Mouse (Mus musculus) CH12.LX (cell line): ENCODE measurements around the gene Gm28048. TPM values are rescaled to one million over a fixed set of nuclear protein-coding genes. Genes with fewer than 3 reads are reported as not detected.

Experiments used
- DNase-seq: peaks from one replicate; pipeline ENCODE4 v3.0.0-alpha.2; 2013; ENCODE audit errors: extremely low read depth
- H3K27ac ChIP-seq: 2 replicates; pipeline ENCODE4 v1.5.1; 2012; ENCODE audit warnings: low read depth, mild to moderate bottlenecking, control low read depth, moderate library complexity; ENCODE audit not compliant: insufficient read depth
- H3K27me3 ChIP-seq: replicated peaks from 2 replicates; pipeline ENCODE3; 2012; ENCODE audit warnings: inconsistent platforms
- H3K36me3 ChIP-seq, 2 experiments: replicated peaks in 1 of 2; 2 replicates each; pipeline versions ENCODE3 to v1.6.1; 2012; ENCODE audit warnings: inconsistent platforms in 1 of 2, low read length in 1 of 2, mild to moderate bottlenecking in 1 of 2, mixed read lengths in 1 of 2, moderate library complexity in 1 of 2; ENCODE audit not compliant: control insufficient read depth in 1 of 2, insufficient read depth in 1 of 2
- H3K4me1 ChIP-seq, 2 experiments: 2 replicates each; pipeline ENCODE4 v1.6.1; 2012; ENCODE audit warnings: inconsistent platforms in 1 of 2, moderate library complexity in 1 of 2; ENCODE audit not compliant: insufficient read depth in 2 of 2, control insufficient read depth in 1 of 2
- H3K4me2 ChIP-seq: 2 replicates; pipeline ENCODE4 v1.6.1; 2012; ENCODE audit warnings: low read depth, mild to moderate bottlenecking, control low read depth; ENCODE audit not compliant: poor library complexity, insufficient read depth, severe bottlenecking
- H3K4me3 ChIP-seq, 3 experiments: fragments of 150-350 bp in 1 of 3; sonication (generic) in 1 of 3; replicated peaks in 1 of 3; 2 replicates each; pipeline versions ENCODE3 to v1.5.1; 2011 to 2012; ENCODE audit warnings: low read depth in 2 of 3, low read length in 2 of 3, mild to moderate bottlenecking in 2 of 3, moderate library complexity in 2 of 3, control low read depth in 1 of 3, improper control_type of control experiment in 1 of 3, inconsistent platforms in 1 of 3, mixed read lengths in 1 of 3; ENCODE audit not compliant: poor library complexity in 1 of 3
- H3K79me2 ChIP-seq: replicated peaks from 2 replicates; pipeline ENCODE4 v1.6.1; 2012; ENCODE audit warnings: mild to moderate bottlenecking, moderate library complexity; ENCODE audit not compliant: control insufficient read depth, poor library complexity, insufficient read depth, severe bottlenecking; ENCODE audit errors: extremely low read depth
- H3K9ac ChIP-seq: 2 replicates; pipeline ENCODE4 v1.6.1; 2012; ENCODE audit warnings: low read depth, mild to moderate bottlenecking, control low read depth, moderate library complexity; ENCODE audit not compliant: insufficient read depth
- H3K9me3 ChIP-seq: replicated peaks from 2 replicates; pipeline ENCODE3; 2012; ENCODE audit warnings: low read length, inconsistent platforms, mixed read lengths
- BHLHE40 ChIP-seq: IDR thresholded peaks from 2 replicates; pipeline ENCODE4 v1.6.1; 2011; ENCODE audit warnings: mild to moderate bottlenecking, low read depth, low read length, improper control_type of control experiment
- CHD1 ChIP-seq: IDR thresholded peaks from 2 replicates; pipeline ENCODE4 v1.6.1; 2012; ENCODE audit warnings: low read depth, low read length, improper control_type of control experiment, inconsistent platforms
- CHD2 ChIP-seq: IDR thresholded peaks from 2 replicates; pipeline ENCODE4 v1.6.1; 2011; ENCODE audit warnings: low read length, improper control_type of control experiment
- ETS1 ChIP-seq: conservative IDR thresholded peaks from 2 replicates; pipeline ENCODE4 v1.6.1; 2012; ENCODE audit warnings: low read depth, mild to moderate bottlenecking, inconsistent platforms, low read length, improper control_type of control experiment, moderate library complexity
- IRF4 ChIP-seq: IDR thresholded peaks from 2 replicates; pipeline ENCODE4 v1.6.1; 2014; ENCODE audit warnings: low read depth, mild to moderate bottlenecking, inconsistent platforms, low read length, improper control_type of control experiment
- JUN ChIP-seq: IDR thresholded peaks from 2 replicates; pipeline ENCODE4 v1.6.1; 2011; ENCODE audit warnings: low read depth, mild to moderate bottlenecking, low read length, improper control_type of control experiment, moderate library complexity; ENCODE audit not compliant: insufficient read depth
- JUND ChIP-seq: conservative IDR thresholded peaks from 2 replicates; pipeline ENCODE4 v1.6.1; 2011; ENCODE audit warnings: low read depth, low read length, improper control_type of control experiment
- MAFK ChIP-seq: IDR thresholded peaks from 2 replicates; pipeline ENCODE4 v1.6.1; 2011; ENCODE audit warnings: low read length, improper control_type of control experiment; ENCODE audit not compliant: insufficient replicate concordance
- MAX ChIP-seq: IDR thresholded peaks from 2 replicates; pipeline ENCODE4 v1.6.1; 2011; ENCODE audit warnings: low read length, improper control_type of control experiment
- MEF2A ChIP-seq: IDR thresholded peaks from 2 replicates; pipeline ENCODE4 v1.6.1; 2014; ENCODE audit warnings: low read depth, mild to moderate bottlenecking, inconsistent platforms, low read length, improper control_type of control experiment, borderline replicate concordance
- MYC ChIP-seq: IDR thresholded peaks from 2 replicates; pipeline ENCODE4 v1.6.1; 2011; ENCODE audit warnings: low read depth, mild to moderate bottlenecking, improper control_type of control experiment, low read length
- NELFE ChIP-seq: IDR thresholded peaks from 2 replicates; pipeline ENCODE4 v1.6.1; 2011; ENCODE audit warnings: low read depth, low read length, improper control_type of control experiment
- NRF1 ChIP-seq: IDR thresholded peaks from 2 replicates; pipeline ENCODE4 v1.6.1; 2014; ENCODE audit warnings: low read depth, mild to moderate bottlenecking, inconsistent platforms, low read length, improper control_type of control experiment, moderate library complexity
- POLR2AphosphoS2 ChIP-seq: IDR thresholded peaks from 2 replicates; pipeline ENCODE4 v1.6.1; 2011; ENCODE audit warnings: low read depth, low read length, improper control_type of control experiment
- RCOR1 ChIP-seq: conservative IDR thresholded peaks from 2 replicates; pipeline ENCODE4 v1.6.1; 2012; ENCODE audit warnings: low read depth, mild to moderate bottlenecking, inconsistent platforms, low read length, improper control_type of control experiment
- TCF12 ChIP-seq: IDR thresholded peaks from 2 replicates; pipeline ENCODE4 v1.6.1; 2014; ENCODE audit warnings: low read depth, mild to moderate bottlenecking, inconsistent platforms, low read length, improper control_type of control experiment
- UBTF ChIP-seq: IDR thresholded peaks from 2 replicates; pipeline ENCODE4 v1.6.1; 2012; ENCODE audit warnings: low read depth, mild to moderate bottlenecking, inconsistent platforms, low read length, improper control_type of control experiment, moderate library complexity
- USF2 ChIP-seq: conservative IDR thresholded peaks from 2 replicates; pipeline ENCODE4 v1.6.1; 2011; ENCODE audit warnings: low read depth, low read length, improper control_type of control experiment
- ZC3H11A ChIP-seq: IDR thresholded peaks from 2 replicates; pipeline ENCODE4 v1.6.1; 2012; ENCODE audit warnings: low read depth, mild to moderate bottlenecking, inconsistent platforms, low read length, improper control_type of control experiment
- ZMIZ1 ChIP-seq: IDR thresholded peaks from 2 replicates; pipeline ENCODE4 v1.6.1; 2012; ENCODE audit warnings: low read depth, mild to moderate bottlenecking, inconsistent platforms, low read length, improper control_type of control experiment
- dilution Hi-C: fragments of 300-500 bp; cut with MboI; formaldehyde crosslinking; loops from 2 replicates; pipeline ENCODE4 v1.14.3; 2020; ENCODE audit warnings: low sequenced_read_pairs; ENCODE audit not compliant: extremely low pct_unique_long_range_greater_than_20kb, extremely low pct_ligation_motif_present
- in situ Hi-C: fragments of 300-500 bp; cut with MboI; formaldehyde crosslinking; loops from 3 replicates; pipeline ENCODE4 v1.14.3; 2019; ENCODE audit warnings: low sequenced_read_pairs, low pct_ligation_motif_present, low pct_unique_long_range_greater_than_20kb, mixed read lengths
- polyA plus RNA-seq: library from polyadenylated mRNA; unstranded; fragments of >175 nt; gene quantifications from 2 replicates; pipeline ENCODE4 v1.2.1, GENCODE M21; 2012; ENCODE audit warnings: low read depth; ENCODE audit not compliant: insufficient read length
- total RNA-seq, 2 experiments: library from RNA; depleted of rRNA; stranded (reverse); fragments of 300-350 nt in 1 of 2; fragments of >200 nt in 1 of 2; gene quantifications; 2 replicates each; pipeline ENCODE4 v1.2.3; 2012 to 2014

The Gm28048 gene
- total and polyA plus RNA-seq, 3 experiments: 32.6 to 93.3 (median 59.5) TPM

GRCm38 (mm10) chr11:22936446-22937125, 45.3 kb downstream of the Gm28048 start (continued):
- TF ChIP-seq POLR2AphosphoS2 (no peak), JUN (no peak), ETS1 (peak; percentile 80), MEF2A (peak; percentile 50), NELFE (no peak), UBTF (no peak), BHLHE40 (peak; percentile 57), RCOR1 (no peak)

GRCm38 (mm10) chr11:22932167-22932566, 49.7 kb downstream of the Gm28048 start:
- Histone ChIP-seq H3K9me3 (no peaks in the 10 kb centered on the region), H3K79me2 (no peaks in the 10 kb centered on the region), H3K4me3 (no peak overlapping the region), H3K27ac (no peak overlapping the region), H3K4me1 (peaks cover 28 to 93% of the 10 kb centered on the region in 2 experiments), H3K4me2 (no peak overlapping the region), H3K9ac (no peak overlapping the region), H3K27me3 (no peaks in the 10 kb centered on the region), H3K36me3 (peaks cover 0 to 3% of the 10 kb centered on the region in 2 experiments)
- no peak for DNase-seq
- in situ Hi-C loops: loop anchor here (5.0 kb wide), 1 partner anchor 65 kb away; no protein-coding TSS in a partner anchor
- dilution Hi-C loops: no loop called here
- TF ChIP-seq TCF12 (no peak), ZC3H11A (no peak), ZMIZ1 (no peak), IRF4 (no peak), NRF1 (no peak), CHD2 (no peak), MAFK (no peak), MAX (no peak), MEF2A (no peak), JUND (no peak), CHD1 (no peak), USF2 (no peak), MYC (no peak), NELFE (no peak)
